Mouse (Mus musculus) cerebellum, adult 18-20 months (tissue): ENCODE measurements around the gene Mrps23.

Source experiments
- DNase-seq, 2 experiments: peaks; one replicate each; pipeline ENCODE4 v3.0.0; 2021

Mrps23 gene

DNA sequence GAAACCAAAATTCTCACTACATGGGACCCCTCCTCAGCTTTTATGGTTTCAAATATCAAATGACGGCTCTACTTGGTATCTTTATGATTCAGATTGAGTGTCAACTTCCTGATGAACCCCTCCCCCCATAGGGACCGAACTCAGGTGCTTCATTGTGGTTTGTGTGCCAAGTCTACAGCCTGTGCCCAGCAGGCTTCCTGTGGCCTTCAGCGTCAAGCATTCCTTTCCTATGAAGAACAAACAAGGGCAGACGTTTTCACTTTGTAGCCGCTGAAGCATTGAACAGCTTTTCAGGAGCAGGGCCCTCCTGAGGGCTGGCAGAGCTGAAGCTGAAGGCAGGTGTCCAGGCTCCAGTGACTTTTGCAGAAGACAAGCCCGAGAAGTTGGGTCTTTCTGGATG, 9.6 kb downstream of the Mrps23 start:
- peak in 1 of 2 experiments; percentile 25 for DNase-seq

DNA sequence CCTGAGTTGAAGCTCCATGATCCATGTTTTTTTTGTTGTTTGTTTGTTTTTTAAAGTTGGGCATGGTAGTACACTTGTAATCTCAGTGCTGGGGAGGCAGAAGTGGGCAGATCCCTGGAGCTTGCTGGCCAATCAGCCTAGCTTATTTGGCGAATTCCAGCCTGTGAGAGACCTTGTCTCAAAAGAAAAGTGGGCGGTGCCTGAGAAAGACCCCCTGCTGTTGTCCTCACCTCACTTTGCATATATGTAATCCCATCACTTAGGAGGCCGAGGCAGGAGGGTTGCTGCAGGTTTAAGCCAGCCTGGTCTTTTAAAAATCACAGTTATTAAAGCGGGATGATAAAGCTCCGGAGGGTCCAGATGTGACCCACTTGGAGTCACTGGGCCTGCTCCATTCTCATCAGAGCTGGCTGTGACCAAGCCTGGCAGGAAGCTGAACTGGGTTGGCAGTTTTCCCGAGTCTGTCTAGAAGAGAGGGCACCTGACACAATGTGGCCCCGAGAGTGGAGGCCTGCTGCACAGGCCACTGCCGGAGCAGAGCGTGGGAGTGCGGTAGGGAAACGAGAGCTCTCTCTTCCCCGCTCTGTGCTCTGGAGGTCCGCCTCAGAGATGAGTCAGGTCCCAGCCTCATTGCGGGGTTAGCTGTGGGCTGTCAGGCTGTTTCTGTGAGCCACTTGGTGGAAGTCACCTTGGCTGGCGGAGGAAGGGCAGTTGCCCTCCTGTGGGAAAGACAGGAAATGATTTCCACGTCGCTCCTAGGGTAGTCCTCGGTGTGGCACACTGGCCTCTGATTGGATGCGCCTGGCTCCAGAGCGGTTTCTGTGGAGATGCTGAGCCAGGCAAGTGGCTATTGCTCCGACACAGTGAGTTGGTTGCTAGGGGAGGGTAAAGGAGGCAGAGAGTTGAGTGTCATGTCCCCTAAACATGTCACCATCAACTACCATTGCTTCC, 11.0 kb downstream of the Mrps23 start:
- DNase-seq: peak; percentile 79 to 87

DNA sequence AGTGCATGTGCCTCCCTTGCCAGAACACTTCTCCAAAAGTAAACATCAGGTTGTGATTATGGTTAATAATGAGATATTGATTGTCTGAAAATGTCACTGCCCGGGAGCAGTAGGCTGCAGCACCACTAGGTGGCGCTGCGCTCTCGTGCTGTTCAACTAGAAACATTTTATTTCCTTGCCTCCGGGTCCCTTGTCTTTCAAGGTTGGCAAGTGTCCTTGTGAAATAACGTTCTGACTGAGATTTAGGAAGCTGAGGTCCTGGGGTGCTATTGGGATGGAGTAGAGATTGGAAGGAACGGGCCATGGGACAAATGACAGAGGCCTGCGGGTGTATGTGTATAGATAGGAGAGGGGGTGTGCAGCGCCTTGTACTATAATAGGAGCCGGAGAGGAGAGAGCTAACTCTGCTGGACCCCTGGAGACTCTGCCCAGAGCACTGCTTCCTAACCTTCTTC, 12.1 kb downstream of the Mrps23 start:
- peak; percentile 64 to 86 for DNase-seq

DNA sequence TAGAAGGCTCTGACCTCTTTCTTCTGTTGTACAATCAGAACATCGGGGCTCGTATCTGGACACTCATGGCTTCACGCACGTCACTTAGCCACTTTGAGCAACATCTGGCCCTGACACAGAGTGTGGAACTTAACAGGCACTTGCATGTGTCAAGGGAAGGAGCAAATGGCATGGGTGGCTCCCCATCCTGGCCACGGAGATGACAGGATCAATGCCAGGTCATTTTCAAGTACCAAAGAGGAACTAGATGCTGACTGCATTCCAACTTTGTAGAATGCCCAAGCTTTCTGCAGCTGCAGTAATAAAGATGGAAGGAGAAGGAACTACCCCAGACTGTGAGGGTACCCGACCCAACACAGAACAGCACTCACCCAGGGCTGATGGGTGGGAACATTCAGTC, 14.0 kb downstream of the Mrps23 start:
- DNase-seq: no peak

DNA sequence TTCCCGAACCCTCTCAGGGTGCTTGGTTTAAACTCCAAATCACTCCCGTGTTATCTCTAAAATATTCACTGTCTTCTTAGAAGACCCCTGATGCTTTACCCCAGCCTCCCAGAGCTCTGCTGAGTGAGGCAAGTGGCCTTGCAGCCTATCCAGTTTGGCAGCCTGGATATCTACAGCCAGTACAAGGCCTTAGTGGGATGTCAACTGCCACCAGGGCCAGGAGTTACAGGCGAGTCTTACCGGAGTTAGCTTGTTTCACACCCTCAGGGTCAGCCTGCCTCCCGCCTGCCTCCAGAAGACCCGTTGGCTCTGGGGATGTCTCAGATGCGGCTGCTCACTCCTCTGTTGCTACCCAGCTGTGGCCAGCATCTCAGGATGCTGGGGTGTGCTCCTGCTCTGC, 14.4 kb downstream of the Mrps23 start:
- DNase-seq: no peak

DNA sequence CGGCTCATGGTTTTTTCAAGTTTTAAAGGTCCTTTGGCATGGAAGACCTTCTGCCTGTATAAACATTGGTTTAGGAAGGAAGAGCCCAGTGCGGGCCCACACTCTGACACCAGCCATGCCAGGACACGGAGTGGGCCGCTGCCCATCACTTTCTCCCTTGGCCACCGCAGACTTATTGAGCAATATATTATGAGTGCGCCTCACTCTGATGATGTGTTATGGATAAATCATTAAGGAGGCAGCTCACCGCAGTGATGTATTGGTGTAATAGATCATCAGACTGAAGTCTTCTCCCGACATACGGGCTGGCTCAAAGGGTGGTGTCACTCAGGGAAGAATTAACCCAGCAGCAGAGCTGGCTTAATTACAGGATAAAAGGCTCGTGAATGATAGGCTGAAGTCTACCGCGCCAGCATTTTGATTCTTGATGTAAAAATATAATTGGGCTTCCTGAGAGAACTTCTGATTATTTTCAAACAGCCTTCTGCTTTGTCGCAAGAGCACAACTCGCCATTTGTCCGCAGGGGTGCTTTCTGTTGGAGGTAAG, 17.8 kb downstream of the Mrps23 start:
- no peak for DNase-seq

DNA sequence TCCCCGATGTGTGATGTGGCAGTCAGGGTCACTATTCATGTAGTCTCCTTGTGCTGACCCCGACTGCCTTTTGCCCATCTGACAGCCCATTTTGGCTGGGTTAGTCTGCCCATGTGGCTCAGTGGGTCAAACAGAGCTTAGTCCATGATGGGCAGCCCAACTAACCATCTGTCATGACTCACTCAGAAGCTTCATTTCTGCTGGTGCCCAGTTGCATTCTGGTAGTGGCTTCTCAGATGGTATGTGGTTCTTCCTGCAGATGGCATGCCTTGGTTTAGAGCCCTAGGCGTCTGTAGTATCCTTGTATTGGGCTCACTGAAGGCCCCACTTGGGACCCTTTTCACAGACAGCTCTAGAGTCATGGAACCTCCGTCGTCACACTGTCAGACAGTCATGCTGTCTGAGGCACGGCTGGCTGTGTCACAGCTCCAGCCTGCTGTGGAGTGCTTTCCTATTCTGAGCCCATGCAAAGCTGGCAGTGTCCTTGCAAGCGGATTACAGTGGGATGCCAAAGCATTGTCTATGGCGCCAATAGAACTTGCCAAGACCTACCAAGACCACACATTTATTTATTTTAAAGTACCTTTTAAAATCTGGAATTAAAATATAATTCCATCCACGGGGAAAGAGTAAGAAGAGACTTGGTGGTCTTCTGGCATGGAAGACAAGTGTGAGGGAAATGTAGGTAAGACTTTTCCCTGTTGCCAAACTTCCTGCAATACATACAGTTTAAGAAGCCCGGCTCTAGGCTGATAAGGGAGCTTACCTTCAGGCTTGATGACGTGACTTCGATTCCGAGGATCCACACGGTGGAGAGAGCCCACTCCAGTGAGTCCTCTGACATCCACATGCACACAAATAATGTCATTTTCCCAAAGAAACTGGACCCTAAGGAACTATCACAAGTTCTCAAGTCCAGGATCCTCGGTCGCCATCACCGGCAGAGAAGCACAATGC, 23.1 kb downstream of the Mrps23 start:
- DNase-seq: peak; percentile 13 to 26

DNA sequence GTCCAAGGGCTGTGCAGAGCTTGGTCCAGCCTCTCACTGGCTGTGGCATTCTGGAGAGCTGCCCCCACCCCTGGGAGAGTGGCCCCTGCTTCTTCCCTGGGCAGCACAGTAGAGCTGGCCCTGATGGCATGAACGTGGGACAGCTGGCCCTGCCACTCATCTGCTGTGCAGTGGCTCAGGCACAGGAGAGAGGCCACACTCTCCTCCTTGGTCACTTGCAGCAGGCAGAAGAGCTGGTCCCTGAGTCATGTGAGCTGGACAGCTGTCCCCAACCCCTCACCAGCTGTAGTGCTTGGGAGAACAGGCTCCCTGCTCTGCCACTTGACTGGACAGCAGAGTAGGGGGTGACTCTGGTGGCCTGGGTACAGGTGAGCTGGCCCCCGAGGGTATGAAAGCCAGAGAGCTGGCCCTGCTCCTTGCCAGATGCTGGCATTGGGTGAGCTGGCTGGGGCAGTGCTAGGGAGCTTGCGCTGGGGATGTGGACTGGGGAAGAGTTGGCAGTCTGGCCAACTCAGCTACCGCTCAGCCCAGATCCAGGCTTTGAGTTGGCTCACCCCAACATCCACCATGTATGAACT, 27.1 kb downstream of the Mrps23 start:
- DNase-seq: no peak

DNA sequence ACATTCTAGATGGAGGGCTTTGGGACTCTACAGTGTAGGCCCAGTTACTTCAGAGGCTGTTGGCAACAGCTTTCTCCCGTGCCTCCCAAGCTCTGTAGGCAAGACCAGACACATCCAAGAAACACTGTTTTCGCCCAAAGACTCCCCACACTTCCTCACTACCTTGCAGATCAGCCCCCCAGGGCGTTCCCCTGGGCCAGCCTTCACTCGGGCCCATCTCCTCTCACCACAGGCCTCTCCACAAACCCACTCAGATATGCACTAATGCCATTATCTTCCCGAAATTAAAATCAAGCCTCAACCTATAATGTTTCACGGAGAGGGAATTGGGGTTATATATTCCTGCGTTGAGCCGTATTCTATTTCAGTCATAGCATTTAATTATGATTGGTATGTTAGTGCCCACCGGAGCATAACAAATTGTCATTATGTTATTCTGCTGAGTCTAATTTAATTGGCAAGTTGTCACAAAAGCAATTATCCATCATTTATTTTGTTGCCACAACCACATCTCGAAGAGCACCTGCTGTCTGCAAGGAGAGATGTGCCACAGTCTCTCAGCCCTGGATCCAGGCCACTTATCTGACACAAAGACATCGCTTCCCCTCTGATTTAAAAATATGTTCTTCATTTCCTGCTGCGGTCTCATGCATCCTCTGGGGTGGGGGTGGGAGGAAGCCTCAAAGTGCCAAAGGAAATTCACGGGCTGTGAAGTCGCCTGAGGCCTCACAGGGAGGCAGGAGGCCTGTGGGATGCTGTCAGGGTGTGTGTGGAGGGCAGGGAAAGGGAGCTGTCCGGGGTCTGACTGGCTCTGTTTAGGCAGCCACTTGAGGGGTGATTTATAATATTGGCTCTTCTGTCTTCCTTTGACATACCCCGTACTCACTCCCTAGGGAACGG, 29.6 kb downstream of the Mrps23 start:
- no peak for DNase-seq

DNA sequence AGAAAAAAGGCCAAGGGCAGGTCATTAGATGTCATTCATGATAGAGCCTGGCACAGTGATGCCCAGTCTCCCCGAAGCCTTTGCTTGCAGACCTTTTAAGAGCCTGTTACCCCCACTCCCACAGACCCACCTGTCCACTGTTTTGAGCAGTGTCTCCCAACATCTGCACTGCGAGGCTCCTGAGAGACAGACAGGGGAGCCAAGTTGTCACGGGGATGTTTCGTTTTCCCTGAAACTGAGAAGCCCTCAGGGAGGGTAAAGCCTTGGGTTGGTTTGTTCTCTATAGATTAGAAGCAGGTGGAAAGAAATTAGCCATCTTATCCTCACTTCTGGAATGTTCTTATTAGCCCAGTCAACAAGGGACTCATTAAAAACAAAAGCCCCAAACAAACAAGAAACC, 30.6 kb downstream of the Mrps23 start:
- DNase-seq: no peak

DNA sequence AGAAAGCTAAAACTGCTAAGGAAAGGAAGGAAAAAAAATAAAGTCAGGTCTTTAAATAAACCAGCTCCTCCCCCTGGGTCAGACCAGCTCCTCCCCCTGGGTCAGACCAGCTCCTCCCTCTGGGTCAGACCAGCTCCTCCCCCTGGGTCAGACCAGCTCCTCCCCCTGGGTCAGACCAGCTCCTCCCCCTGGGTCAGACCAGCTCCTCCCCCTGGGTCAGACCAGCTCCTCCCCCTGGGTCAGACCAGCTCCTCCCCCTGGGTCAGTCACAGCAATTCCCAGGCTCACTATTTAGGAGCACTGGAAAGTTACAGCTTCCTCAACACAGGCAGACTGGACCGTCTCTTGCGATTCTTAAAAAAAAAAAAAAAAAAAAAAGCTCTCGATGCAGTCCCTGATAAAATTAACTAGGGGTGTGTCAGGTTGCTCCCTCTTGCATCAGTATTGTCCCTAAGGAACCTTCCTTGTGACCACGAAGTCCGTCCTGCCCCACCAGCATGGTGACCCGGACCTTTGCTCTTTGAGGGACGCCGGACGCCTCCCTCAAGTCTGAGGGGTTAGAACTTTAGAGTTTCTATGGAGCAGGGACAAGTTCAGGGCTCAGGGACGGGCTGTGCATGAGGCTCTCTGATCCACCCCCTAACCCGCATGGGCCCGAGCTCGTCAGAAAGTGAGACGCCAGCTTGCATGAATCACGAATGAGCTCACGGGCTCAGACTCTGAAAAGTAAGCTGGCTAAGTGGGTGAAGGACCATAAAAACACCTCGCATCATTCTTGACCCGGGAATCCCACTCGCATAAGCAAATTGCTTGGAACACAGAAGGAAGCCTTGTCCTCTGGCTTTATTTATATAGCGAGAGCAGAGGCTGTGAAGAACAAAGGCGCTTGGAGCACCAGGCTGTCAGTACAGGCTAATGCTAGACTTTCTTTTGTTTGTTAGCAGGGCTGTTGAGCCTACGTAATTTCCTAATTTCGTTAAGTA, 31.3 kb downstream of the Mrps23 start:
- no peak for DNase-seq

DNA sequence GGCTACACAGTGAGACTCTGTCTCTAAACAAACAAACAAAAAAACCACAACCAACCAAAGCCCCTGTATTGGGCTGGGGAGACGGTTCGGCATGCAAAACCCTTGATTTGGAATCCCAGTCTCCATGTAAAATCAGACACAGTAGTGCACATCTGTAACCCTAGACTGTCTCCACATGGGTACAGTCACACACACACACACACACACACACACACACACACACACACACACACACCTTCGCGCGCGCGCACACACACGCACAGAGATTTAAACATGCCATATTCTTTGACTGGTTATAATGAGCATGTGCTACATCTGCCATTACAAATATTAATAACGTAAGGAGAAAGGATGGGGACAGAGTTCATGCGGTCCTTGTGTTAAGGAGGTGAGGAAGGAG, 36.1 kb downstream of the Mrps23 start:
- no peak for DNase-seq

DNA sequence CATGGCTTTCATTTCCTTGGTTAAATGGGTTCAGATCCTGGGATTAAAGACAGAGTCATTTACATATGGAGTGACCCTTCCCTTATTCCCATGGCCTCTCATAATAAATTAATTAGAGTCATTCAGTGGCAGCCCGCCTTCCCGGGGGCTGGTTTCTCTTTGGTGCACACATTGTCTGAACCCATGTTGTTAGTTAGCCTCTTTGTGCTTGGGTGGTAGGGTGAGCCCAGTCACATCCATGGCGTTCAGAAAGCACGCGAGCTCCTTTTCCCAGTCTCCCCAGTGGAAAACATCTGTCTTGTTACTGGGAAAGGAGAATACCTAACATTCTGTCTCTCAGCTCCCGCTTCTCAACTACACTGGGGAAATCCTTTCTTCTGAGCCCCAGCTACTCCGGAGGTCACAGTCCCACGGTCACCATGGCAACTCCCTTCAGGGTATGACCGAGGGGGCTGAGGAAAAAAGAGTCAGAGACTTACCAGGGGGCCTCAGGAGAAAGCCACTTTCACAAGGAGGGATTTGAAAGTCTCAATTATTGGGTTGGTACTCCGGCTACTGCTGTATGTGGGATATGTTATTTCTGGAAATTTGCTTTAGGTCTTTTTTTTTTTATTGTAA, 36.7 kb downstream of the Mrps23 start:
- DNase-seq: no peak

DNA sequence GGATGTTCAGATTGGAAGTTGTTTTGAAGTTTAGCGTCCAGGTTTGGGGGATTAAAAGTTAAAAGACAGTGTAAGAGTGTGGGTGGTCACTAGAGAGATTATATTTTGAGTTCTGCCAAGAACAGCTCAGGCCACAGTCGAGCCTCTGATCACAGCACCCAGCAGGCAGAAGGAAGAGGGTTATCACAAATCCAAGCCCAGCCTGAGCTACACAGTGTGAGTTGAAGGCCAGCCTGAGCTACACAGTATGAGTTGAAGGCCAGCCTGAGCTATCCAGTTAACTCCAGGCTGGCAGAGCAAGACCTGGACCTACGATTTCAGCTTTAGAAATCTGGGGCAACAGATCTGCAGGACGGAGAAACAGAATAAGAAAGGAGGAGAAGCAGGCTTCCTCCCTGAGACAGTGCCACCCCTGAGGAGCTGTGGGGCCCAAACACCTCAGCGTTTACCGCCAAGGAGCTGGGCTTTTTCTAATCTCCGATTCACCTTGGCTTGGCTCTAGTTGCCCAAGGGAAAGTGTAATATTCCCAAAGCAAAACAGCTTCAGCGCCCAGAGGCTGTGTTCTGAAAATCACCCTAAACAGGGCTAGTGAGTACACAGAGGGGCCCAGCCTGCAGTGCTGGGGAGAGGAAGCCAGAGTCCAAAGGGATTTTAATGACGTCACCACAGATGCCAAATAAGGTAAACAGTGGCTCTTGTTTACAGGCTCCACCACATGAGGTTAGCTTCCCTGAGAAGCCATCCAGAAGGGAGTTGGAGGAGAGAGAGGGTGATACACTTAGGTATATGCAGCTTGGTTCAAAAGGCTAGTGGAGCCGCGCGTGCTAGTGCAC, 37.5 kb downstream of the Mrps23 start:
- DNase-seq: no peak

DNA sequence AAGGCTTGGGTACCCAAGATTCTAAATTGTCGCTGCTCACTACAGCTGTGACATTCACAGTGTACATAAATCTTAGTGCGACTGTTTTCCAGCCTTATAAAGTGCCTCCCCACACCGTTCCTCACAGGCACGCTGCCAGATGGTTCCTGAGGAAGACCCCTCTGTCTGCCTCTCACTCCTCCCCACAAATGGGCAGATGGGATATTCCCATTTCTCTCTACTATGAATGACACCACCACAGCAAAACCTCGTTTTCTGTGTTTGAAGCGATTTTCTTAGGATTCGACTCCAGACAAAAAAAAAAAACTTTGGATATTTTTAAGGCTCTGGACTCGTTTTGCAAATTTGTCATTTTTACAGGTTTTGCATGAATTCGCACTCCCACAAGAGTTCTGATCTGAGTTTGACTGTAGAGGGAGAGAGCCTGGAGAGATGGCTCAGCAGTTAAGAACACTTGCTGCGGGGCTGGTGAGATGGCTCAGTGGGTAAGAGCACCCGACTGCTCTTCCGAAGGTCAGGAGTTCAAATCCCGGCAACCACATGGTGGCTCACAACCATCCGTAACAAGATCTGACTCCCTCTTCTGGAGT, 41.5 kb downstream of the Mrps23 start:
- no peak for DNase-seq

DNA sequence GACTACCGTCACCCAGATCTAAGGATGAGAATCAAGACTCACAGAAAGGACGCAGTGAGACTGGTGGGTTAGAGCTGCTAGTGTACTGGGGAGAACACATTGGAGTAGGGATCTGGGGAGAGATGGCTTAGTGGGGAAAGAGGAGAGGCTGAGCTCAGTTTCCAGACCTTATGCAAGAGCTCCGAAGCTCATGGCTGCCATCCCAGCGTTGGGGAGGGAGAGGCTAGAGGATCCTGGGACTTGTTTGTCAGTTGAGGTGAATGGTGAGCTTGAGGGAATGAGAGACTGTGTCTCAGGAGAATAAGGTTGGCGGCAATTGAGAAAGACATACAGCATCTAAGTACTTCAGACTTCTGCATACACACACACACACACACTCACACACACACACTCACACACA, 44.4 kb downstream of the Mrps23 start:
- no peak for DNase-seq

DNA sequence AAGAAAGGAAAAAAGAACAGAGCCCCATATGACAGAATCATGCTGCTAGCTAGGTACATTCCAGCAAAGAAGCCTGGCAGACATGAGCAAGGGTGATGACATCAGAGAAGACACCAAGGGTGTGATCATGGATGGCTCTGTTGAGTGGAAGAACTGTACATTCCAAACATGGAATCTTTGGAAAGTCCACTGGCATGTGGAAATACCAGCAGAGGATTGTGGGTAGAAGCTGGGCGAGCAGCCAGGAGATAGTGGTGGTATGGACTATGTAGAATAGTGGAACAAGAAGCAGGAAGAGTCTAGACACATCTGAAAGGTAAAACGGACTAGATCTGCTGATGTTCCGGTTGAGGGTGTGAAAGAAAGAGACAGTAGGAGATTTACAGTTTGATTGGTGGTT, 46.4 kb downstream of the Mrps23 start:
- DNase-seq: no peak

DNA sequence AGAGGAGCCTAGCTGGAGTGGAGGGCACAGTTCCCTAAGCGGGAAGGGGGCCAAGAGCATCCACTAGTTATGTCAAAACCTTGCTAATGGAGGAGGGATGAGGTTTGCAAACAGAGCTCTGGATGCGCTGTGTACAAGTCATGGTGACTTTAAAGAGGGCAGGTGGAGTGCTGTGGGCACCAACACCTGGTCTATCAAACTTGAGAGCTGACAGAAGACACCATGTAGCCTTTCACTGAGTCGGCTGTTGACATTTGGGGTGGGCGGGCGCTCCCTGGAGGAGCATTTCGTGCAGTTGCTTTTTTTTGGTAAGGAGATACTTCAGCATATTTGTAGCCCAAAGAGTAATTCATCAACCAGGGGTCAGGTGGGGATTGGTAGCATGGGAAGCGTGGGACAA, 47.1 kb downstream of the Mrps23 start:
- no peak for DNase-seq
